Mouse (Mus musculus) lung, postnatal 0 days (tissue): ENCODE results near the gene Iqgap1. TPM values are rescaled to one million over a fixed set of nuclear protein-coding genes. Genes with fewer than 3 reads are reported as not detected.

Experiments used
- ATAC-seq: fragments of 200-750 bp; cut with Nextera tagmentation; 2 replicates; pipeline ENCODE4 v1.8.0; 2017; ENCODE audit warnings: moderate library complexity
- DNase-seq: peaks from one replicate; pipeline ENCODE4 v3.0.0-alpha.2; 2016; ENCODE audit warnings: low spot score
- H3K27ac ChIP-seq: fragments of 300-500 bp; sonication (generic); 2 replicates; pipeline ENCODE4 v1.5.1; 2014; ENCODE audit warnings: antibody characterized with exemption, mild to moderate bottlenecking, low read length, mixed read lengths
- H3K27me3 ChIP-seq: fragments of 300-500 bp; sonication (generic); replicated peaks from 2 replicates; pipeline ENCODE4 v1.6.1; 2014; ENCODE audit warnings: low read length, mixed read lengths; ENCODE audit not compliant: insufficient read depth
- H3K36me3 ChIP-seq: fragments of 300-500 bp; sonication (generic); 2 replicates; pipeline ENCODE4 v1.6.1; 2014; ENCODE audit warnings: low read length, mixed read lengths; ENCODE audit not compliant: insufficient read depth
- H3K4me1 ChIP-seq: fragments of 300-500 bp; sonication (generic); 2 replicates; pipeline ENCODE4 v1.6.1; 2014; ENCODE audit warnings: antibody characterized with exemption, low read depth, low read length, mixed read lengths; ENCODE audit not compliant: insufficient read depth
- H3K4me2 ChIP-seq: fragments of 300-500 bp; sonication (generic); replicated peaks from 2 replicates; pipeline ENCODE4 v1.6.1; 2014; ENCODE audit warnings: low read depth, mild to moderate bottlenecking, low read length, moderate library complexity, mixed read lengths
- H3K4me3 ChIP-seq: fragments of 300-500 bp; sonication (generic); 2 replicates; pipeline ENCODE4 v1.5.1; 2014; ENCODE audit warnings: low read depth, low read length
- H3K9ac ChIP-seq: fragments of 300-500 bp; sonication (generic); replicated peaks from 2 replicates; pipeline ENCODE4 v1.6.1; 2014; ENCODE audit warnings: low read depth, mild to moderate bottlenecking
- H3K9me3 ChIP-seq: fragments of 300-500 bp; sonication (generic); 2 replicates; pipeline ENCODE4 v1.6.1; 2016; ENCODE audit warnings: low read length, mixed read lengths
- CTCF ChIP-seq: IDR thresholded peaks from 2 replicates; pipeline ENCODE4 v1.5.1; 2016; ENCODE audit warnings: antibody characterized with exemption, mild to moderate bottlenecking
- EP300 ChIP-seq: IDR thresholded peaks from 2 replicates; pipeline ENCODE4 v1.6.1; 2016; ENCODE audit warnings: antibody characterized with exemption, mild to moderate bottlenecking, control low read depth
- WGBS: fragments of 180-500 bp; shearing (Covaris S2); extraction: QIAGEN DNeasy Blood & Tissue Kit; methylation state at CpG from one replicate; pipeline ENCODE4 v1.1.7; 2014; 5-methylcytosine and 5-hydroxymethylcytosine counted together
- polyA plus RNA-seq: library from polyadenylated mRNA; unstranded; fragments of >200 nt; fragmentation: Nextera tagmentation; extraction: Ambion mirVana; gene quantifications from 2 replicates; pipeline ENCODE4 v1.2.1, GENCODE M21; 2015

Iqgap1 gene
- polyA plus RNA-seq, 1 experiment from 2014 or later = 153 TPM

DNA sequence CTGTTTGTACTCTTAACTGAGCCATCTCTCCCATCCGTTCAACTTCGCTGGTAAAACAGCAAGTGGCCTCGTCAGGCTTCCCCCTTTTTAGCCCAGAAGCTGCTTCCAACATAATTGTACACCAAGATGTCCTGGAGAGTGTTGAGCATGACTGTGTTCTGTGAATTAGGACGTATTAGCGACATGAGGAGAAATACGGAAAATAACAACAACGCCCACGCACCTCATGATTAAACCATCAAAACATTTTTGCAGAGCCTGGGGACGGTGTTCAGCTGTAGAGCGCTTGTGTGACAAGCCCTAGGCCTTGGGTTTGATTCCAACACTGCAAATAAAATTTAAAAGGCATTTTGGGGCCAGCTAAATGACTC, 136.6 kb downstream of the Iqgap1 start:
- ATAC-seq (no peak), DNase-seq (no peak)
- TF ChIP-seq EP300 = no peak
- no peak for TF ChIP-seq CTCF
- peak overlapping the region; percentile 97 for H3K27ac ChIP-seq
- no peaks in the 10 kb centered on the region for H3K9me3 ChIP-seq
- WGBS = 26% methylated on average over 10 of the region's 10 CpGs
- H3K9ac ChIP-seq = peak overlapping the region; percentile 89
- H3K4me3 ChIP-seq = peak overlapping the region; percentile 95
- H3K27me3 ChIP-seq = no peaks in the 10 kb centered on the region
- H3K36me3 ChIP-seq = no peaks in the 10 kb centered on the region
- peaks cover 5% of the 10 kb centered on the region; the same call in 1 of the 2 replicates for H3K4me1 ChIP-seq
- peak overlapping the region; percentile 84 for H3K4me2 ChIP-seq

DNA sequence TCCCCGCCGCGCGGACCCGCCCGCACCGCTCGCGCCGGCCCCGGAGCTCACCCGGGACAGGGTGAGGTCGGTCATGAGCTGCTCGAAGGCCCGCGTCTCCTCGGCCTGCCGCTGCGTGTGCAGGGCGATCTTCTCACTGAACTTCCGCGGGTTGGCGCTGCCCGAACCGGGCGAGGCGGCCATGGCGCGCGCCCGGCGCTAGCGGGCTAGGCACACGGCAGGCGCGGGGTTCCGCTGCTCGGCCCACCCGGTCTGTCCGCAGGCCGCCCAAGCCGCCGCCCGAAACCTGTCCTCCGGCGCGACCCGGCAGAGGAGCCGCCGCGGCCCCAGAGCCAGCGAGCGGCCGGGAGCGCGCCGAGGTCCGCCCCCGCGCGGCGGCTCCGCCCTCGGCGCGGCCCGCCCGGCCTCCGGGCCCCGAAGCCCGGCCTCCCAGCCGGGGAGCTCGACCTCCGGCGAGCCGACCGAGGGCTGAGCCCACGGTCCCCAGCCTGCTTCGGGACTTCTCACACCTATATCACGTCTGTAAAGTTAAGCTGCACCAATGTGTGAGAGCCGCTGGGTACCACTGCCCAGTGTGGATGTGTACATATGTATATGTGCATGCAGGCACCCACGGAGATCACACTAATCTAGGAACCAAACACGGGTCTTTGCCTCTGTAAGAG, 137.1 kb downstream of the Iqgap1 start, which contains the start of gene Crtc3:
Crtc3 (minus strand) TSS at position 322 of the 665 bp plus-strand sequence.
- peak within 1 kb of the TSS; percentile 84 for H3K4me2 ChIP-seq
- peak; percentile 92 for ATAC-seq
- H3K9ac ChIP-seq = peak within 1 kb of the TSS; percentile 89
- TF ChIP-seq CTCF = peak; percentile 20; the same call in 1 of the 2 replicates
- no peak for TF ChIP-seq EP300
- H3K9me3 ChIP-seq = no peaks in the 10 kb centered on the region
- H3K4me3 ChIP-seq = peak within 1 kb of the TSS; percentile 95
- peaks cover 5% of the 10 kb centered on the region; the same call in 1 of the 2 replicates for H3K4me1 ChIP-seq
- H3K36me3 ChIP-seq = no peaks in the 10 kb centered on the region
- no peaks in the 10 kb centered on the region for H3K27me3 ChIP-seq
- peak within 1 kb of the TSS; percentile 97 for H3K27ac ChIP-seq
- peak; percentile 83 for DNase-seq
- WGBS = under 1% methylated on average over 65 of the region's 83 CpGs

DNA sequence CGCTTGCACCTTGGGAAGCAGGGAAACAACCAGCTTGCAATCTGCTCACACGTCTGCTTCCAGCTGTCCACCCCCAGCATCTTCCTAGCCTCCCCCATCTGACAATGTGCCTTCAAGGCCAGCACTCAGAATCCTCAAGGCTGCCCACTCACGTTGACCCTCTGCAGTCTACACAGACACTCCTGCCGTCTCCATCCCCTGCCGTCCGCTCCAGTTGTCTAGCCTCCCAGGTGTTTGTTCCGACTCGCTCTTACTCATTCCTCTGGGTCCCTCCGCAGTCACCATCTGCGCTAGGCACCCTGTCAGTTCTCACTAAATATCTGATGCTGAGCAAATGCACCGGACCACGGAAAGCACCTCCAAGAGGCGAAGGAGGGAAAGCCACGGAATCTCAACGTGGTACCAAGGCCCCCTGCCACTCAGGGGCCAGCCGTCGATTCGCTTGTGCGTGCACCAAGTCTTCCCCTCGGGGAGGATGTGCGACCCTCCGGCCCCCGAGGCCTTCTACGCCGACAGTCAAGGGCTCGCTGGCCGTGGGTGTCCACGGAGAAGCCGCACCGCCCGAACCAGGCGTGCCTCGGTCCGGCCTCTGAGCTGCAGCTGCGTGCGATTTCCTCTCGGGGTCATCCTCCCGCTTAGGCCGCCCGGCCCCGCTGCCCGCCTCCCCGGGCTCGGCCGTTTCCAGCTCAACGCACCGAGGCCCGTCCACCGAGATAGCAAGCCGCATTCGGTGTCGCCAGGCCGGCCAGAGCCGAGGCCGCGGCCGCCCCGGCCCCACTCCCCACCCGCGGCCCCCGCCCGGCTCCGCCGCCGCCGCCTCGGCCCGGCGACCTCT, 137.8 kb downstream of the Iqgap1 start:
- peak; percentile 67 for ATAC-seq
- WGBS = 2% methylated on average over 54 of the region's 69 CpGs

DNA sequence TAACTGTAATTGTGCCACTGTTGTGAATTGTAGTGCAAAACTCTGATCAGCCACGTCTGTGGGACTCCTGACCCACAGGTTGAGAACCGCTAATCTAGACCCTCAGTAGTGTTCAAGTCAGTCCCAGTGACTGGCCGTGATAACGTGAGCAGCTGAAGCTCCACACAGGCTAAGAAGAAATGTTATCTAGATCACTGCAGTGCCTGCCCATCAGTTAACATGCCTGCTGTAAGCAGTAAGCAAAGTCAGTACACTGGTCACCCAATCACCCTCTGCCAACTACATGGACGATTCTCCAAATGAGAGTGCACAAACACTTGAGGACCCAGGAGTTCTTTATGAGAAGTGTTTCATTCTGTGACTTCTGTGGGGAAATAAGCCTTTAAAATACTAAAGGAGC, 140.1 kb downstream of the Iqgap1 start:
- DNase-seq (peak; percentile 11), ATAC-seq (no peak)
- Histone ChIP-seq H3K27me3 (no peaks in the 10 kb centered on the region), H3K4me2 (no peak overlapping the region), H3K27ac (no peak overlapping the region), H3K4me1 (peaks cover 5% of the 10 kb centered on the region; the same call in 1 of the 2 replicates), H3K9ac (no peak overlapping the region), H3K36me3 (no peaks in the 10 kb centered on the region), H3K4me3 (no peak overlapping the region), H3K9me3 (no peaks in the 10 kb centered on the region)
- 71% methylated on average over 5 of the region's 5 CpGs for WGBS
- TF ChIP-seq EP300 = no peak
- TF ChIP-seq CTCF = no peak

More for the DNA sequence above, 137.8 kb downstream of the Iqgap1 start:
- Histone ChIP-seq H3K9ac (peak overlapping the region; percentile 89), H3K4me2 (peak overlapping the region; percentile 84), H3K27me3 (no peaks in the 10 kb centered on the region), H3K27ac (peak overlapping the region; percentile 97), H3K36me3 (no peaks in the 10 kb centered on the region), H3K4me1 (peaks cover 5% of the 10 kb centered on the region; the same call in 1 of the 2 replicates), H3K9me3 (no peaks in the 10 kb centered on the region), H3K4me3 (peak overlapping the region; percentile 95)
- TF ChIP-seq EP300 (no peak), CTCF (peak; percentile 52)
- peak; percentile 68 for DNase-seq

DNA sequence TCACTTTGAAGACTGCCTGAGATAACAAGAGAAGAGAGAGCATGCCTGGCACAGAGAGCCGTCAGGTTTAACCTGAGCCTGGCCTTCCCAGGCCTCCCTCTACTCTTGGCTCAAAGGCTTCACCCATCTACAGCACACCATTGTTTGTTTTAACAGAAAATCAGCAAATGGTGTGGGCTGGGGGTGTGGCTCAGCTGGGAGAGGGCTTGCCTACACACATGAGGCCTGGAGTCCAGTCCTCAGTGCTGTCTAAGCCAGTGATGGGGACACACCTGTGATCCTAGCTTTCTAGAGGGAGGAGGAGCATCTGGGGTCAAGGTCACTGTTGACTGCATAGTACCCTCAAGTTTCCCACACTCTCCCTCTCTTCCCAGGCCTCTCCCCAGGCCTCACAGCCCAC, 143.1 kb downstream of the Iqgap1 start:
- Histone ChIP-seq H3K27me3 (no peaks in the 10 kb centered on the region), H3K9ac (no peak overlapping the region), H3K4me2 (no peak overlapping the region), H3K27ac (no peak overlapping the region), H3K4me3 (no peak overlapping the region), H3K9me3 (no peaks in the 10 kb centered on the region), H3K4me1 (no peaks in the 10 kb centered on the region), H3K36me3 (no peaks in the 10 kb centered on the region)
- DNase-seq = no peak
- ATAC-seq = no peak
- WGBS = 36% methylated on average over 1 of the region's 1 CpGs
- TF ChIP-seq EP300 (no peak), CTCF (no peak)

DNA sequence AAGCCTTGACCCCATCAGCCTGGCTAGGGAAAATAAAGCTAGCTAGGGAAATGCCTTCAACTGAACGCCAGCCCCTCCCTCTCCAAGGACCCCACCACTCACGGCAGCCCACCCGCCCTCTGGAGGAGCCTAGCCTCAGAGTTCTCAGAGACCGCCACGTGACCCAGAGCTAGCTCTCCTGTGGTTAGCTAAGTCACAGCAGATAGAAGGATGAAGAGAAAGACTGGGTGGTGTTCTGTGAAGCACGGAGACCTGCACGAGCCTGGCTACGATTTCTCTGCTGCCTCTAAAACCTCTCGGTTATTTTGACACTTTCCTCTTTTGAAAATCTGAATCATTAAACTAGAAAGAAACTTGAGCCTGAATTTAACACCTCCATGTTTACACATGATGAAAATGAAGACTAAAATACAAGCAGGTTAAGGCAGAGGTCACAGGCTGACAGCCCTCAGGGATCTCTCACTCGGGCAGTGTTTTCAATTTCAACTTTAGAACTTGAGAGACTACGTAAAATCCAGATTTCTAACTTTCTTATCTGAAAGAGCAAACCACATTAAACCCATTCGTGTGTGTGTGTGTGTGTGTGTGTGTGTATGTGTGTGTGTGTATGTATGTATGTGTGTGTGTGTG, 145.4 kb downstream of the Iqgap1 start:
- H3K27ac ChIP-seq = no peak overlapping the region
- no peak for TF ChIP-seq EP300
- no peak for TF ChIP-seq CTCF
- ATAC-seq = no peak

More for the DNA sequence above, 145.4 kb downstream of the Iqgap1 start:
- DNase-seq = no peak
- no peaks in the 10 kb centered on the region for H3K36me3 ChIP-seq
- H3K9me3 ChIP-seq = no peaks in the 10 kb centered on the region
- 30% methylated on average over 12 of the region's 12 CpGs for WGBS
- no peaks in the 10 kb centered on the region for H3K27me3 ChIP-seq
- no peak overlapping the region for H3K9ac ChIP-seq
- H3K4me3 ChIP-seq = no peak overlapping the region
- H3K4me1 ChIP-seq = no peaks in the 10 kb centered on the region
- H3K4me2 ChIP-seq = no peak overlapping the region
